Mouse (Mus musculus) spleen, adult 2 months (tissue): ENCODE data around the gene Snrpa.

ENCODE experiments used
- CTCF ChIP-seq: fragments of 200-500 bp; IDR thresholded peaks from 2 replicates; pipeline ENCODE4 v1.5.1; 2011; ENCODE audit warnings: mild to moderate bottlenecking, inconsistent platforms; ENCODE audit not compliant: insufficient read depth, insufficient read length, insufficient replicate concordance; ENCODE audit errors: extremely low read depth
- POLR2A ChIP-seq: fragments of 200-500 bp; IDR thresholded peaks from 2 replicates; pipeline ENCODE4 v1.6.1; 2011; ENCODE audit warnings: low read depth, low read length, inconsistent platforms

DNA sequence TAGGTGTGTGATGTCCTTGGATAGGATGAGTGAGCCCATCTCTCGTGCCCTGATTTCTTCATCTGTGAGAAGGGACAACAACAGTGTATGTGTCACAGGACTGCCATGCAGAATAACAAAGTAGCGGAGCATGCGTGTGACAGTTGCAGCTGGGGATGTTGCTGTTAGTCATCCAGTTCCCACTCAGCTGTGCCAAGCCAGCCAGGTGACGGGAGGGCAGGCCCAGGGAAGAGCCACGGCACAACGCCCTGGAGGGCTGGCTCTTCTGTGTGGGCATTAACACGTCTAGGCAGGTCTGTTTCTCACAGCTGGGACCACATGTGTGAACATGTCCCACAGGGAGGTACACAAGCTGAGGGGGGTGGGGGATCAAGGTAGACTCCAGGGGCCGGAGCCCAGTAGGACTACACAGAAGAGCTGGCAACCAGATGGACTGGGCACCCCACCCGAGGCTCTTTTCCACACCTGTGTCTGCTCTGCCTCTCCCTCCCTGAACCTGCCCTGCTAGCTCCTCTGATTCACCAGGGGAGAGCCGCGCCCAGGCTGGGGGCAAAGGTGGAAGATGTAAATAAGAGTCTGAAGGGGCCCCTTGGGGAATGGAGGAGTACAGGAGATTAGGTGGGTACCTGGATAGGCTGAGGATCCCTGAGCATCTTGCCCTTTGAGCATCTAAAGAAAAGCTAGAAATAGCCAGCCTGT, 29.0 kb upstream of the Snrpa start:
- TF ChIP-seq CTCF (no peak), POLR2A (no peak)
